Mouse (Mus musculus): Measurements from ENCODE around the gene Rbbp9. TPM values are rescaled to one million over a fixed set of nuclear protein-coding genes. Genes with fewer than 3 reads are reported as not detected.

Gene Rbbp9
- total RNA-seq, 1 experiment from 2014 or later = 6.2 TPM

DNA sequence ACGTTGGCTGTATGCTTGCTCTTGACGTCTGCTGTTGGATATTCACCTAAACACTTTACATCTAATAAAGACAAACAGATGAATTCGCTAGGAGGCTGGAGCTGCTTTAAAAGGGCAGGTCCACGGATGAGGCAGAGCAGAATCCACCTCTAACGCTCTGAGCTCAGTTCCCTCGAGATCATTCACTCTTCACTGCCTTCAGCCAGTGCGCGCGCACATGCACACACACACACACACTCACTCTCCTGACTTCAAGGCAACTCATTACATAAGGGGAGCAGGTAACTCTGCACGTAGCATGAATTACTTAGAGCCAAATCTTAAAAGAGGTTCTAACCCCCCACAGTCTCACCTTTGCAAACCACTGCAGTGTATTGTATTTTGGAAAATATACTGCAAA lies 24.8 kb downstream of the Rbbp9 start:
- ATAC-seq (replicated peaks; ENCODE audit: insufficient number of reproducible peaks, low FRiP score, low TSS enrichment, poor library complexity, severe bottlenecking) = no peak

DNA sequence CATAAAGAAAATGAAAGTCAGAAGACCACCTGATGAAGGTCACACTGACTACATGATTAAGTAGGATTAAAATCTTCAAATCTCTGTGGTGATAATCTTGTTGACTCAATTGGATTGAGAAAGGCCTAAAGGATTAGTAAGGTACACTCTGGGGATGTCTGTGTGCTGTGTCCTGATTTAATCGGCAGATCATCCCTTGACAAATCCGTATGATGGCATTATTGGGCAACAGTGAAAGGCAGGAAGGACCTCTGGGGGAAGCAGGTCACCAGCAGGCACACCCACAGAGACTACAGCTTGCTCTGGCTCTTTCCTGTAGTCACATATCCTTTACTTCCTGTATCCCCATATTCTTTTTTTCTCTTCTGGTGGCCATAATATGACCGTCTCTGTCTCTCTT lies 30.9 kb downstream of the Rbbp9 start:
- no peak for ATAC-seq (replicated peaks; ENCODE audit: insufficient number of reproducible peaks, low FRiP score, low TSS enrichment, poor library complexity, severe bottlenecking)

DNA sequence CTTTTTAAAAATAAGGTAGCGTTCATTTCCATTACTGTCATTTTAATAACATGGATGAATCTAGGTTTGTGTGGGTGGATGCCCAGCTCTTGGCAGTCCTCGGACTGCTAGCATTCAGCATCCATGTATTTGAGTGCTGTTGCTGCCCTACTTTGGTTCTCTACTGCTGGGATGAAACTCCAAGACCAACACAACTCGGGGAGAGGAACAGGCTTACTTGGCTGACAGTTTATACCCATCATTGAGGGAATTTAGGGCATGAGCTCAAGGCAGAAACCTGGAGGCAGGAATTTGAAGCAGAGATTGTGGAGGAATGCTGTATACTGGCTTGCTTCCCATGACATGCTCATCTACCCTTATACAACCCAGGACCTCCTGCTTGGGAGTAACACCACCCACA lies 36.0 kb downstream of the Rbbp9 start:
- ATAC-seq (replicated peaks; ENCODE audit: insufficient number of reproducible peaks, low FRiP score, low TSS enrichment, poor library complexity, severe bottlenecking) = no peak

DNA sequence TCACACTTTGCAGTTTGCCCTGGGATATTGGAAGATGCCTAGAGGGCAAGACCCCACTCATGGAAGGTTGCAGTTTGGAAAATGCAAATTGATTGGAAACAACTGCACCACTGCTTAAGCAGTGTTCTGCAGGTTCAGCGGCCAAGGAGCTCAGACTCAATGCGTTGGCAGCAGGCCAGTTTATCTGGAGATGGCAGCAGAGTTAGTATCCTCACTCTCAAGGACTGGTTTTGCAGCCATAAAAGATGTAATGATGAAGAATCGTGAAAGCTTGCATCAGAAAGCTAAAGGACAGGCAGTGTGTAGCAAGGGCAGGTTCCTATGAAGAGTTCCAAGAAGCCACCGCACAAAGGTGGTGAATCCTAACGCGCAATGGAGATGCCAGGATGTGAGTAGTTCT lies 48.5 kb downstream of the Rbbp9 start:
- ATAC-seq (replicated peaks; ENCODE audit: insufficient number of reproducible peaks, low FRiP score, low TSS enrichment, poor library complexity, severe bottlenecking) = no peak

Other genes with a start within 250 kb of the Rbbp9 start
- gene Ovol2, start 218.7 kb downstream of the Rbbp9 start, total RNA-seq (2017) = not detected in 3 replicates
- gene Kat14, start 181.9 kb downstream of the Rbbp9 start, total RNA-seq (2017) = 14.5 to 22.5 TPM (median 21.7 TPM) in 3 replicates
- not detected in 3 replicates for gene Pet117, start 181.9 kb downstream of the Rbbp9 start, total RNA-seq (2017)
- gene Dzank1, start 23.5 kb downstream of the Rbbp9 start, total RNA-seq (2017) = 1.5 TPM in 1 of 3 replicates, not detected in the others
- gene Polr3f, start 23.2 kb downstream of the Rbbp9 start, total RNA-seq (2017) = 31.9 to 41.6 TPM (median 36.1 TPM) in 3 replicates
- gene Sec23b, start 5.4 kb upstream of the Rbbp9 start, total RNA-seq (2017) = 35.9 to 66.9 TPM (median 54.0 TPM) in 3 replicates
- gene Smim26, start 43.2 kb upstream of the Rbbp9 start, total RNA-seq (2017) = 7.1 to 23.6 TPM (median 18.8 TPM) in 3 replicates
- gene Dtd1, start 49.0 kb upstream of the Rbbp9 start, total RNA-seq (2017) = 10.0 to 14.8 TPM (median 13.5 TPM) in 3 replicates